Mouse (Mus musculus) forebrain, embryonic 11.5 days (tissue): ENCODE measurements around the gene 0610010F05Rik. TPM values are rescaled to one million over a fixed set of nuclear protein-coding genes. Genes with fewer than 3 reads are reported as not detected.

ENCODE experiments used
- ATAC-seq: fragments of 200-750 bp; cut with Nextera tagmentation; replicated peaks from 2 replicates; pipeline ENCODE4 v1.8.0; 2017; ENCODE audit warnings: moderate TSS enrichment; ENCODE audit not compliant: low FRiP score
- DNase-seq: peaks from one replicate; pipeline ENCODE4 v3.0.0-alpha.2; 2017; ENCODE audit warnings: low spot score
- H3K27ac ChIP-seq: fragments of 300-500 bp; sonication (generic); 2 replicates; pipeline ENCODE4 v1.5.1; 2014; ENCODE audit warnings: low read depth, low read length
- H3K27me3 ChIP-seq: fragments of 300-500 bp; sonication (generic); 2 replicates; pipeline ENCODE4 v1.6.1; 2014; ENCODE audit warnings: mild to moderate bottlenecking, low read length, mixed read lengths; ENCODE audit not compliant: control insufficient read depth, insufficient read depth
- H3K36me3 ChIP-seq: fragments of 300-500 bp; sonication (generic); 2 replicates; pipeline ENCODE4 v1.6.1; 2014; ENCODE audit warnings: mild to moderate bottlenecking, low read length, moderate library complexity, mixed read lengths; ENCODE audit not compliant: control insufficient read depth, insufficient read depth
- H3K4me1 ChIP-seq: fragments of 300-500 bp; sonication (generic); replicated peaks from 2 replicates; pipeline ENCODE4 v1.6.1; 2014; ENCODE audit warnings: low read length, mixed read lengths; ENCODE audit not compliant: control insufficient read depth, insufficient read depth
- H3K4me2 ChIP-seq: fragments of 300-500 bp; sonication (generic); 2 replicates; pipeline ENCODE4 v1.6.1; 2014; ENCODE audit warnings: low read depth, mild to moderate bottlenecking, low read length, moderate library complexity, mixed read lengths; ENCODE audit not compliant: severe bottlenecking
- H3K4me3 ChIP-seq: fragments of 300-500 bp; sonication (generic); 2 replicates; pipeline ENCODE4 v1.5.1; 2014; ENCODE audit warnings: low read depth, low read length
- H3K9ac ChIP-seq: fragments of 300-500 bp; sonication (generic); 2 replicates; pipeline ENCODE4 v1.6.1; 2014; ENCODE audit warnings: low read length
- H3K9me3 ChIP-seq: fragments of 300-500 bp; sonication (generic); 2 replicates; pipeline ENCODE4 v1.6.1; 2016; ENCODE audit warnings: low read length, mixed read lengths; ENCODE audit not compliant: control insufficient read depth
- WGBS: fragments of 180-500 bp; shearing (Covaris S2); extraction: QIAGEN DNeasy Blood & Tissue Kit; methylation state at CpG from one replicate; pipeline ENCODE4 v1.1.7; 2014; 5-methylcytosine and 5-hydroxymethylcytosine counted together
- polyA plus RNA-seq: library from polyadenylated mRNA; unstranded; fragments of >200 nt; fragmentation: Nextera tagmentation; extraction: Ambion mirVana; gene quantifications from 2 replicates; pipeline ENCODE4 v1.2.1, GENCODE M21; 2014

The 0610010F05Rik gene
- polyA plus RNA-seq, 1 experiment from 2014 or later: 59.8 TPM

DNA sequence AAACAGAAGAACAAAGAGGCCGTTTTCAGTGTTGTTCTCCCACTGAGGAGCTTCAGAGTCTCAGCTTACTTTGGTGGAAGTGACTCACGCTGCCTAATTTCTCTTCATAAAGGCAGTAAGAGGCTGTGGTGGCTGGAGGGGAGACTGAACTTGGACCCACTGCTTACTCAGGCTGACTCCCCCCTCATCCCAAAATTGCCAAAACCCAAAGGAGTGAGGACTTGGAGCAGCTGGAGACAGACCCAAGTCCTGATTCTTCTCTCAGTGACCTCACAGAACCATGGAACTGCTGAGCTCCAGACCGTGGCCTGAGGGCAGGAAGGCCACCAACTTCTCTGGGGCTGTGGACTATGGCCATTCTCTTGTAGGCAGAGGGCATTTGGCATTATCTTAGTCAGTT, 114.5 kb downstream of the 0610010F05Rik start:
- DNase-seq (no peak), ATAC-seq (no peak)
- no peak overlapping the region for H3K4me3 ChIP-seq
- no peak overlapping the region for H3K27ac ChIP-seq
- 75% methylated on average over 3 of the region's 3 CpGs for WGBS
- H3K27me3 ChIP-seq: no peaks in the 10 kb centered on the region
- no peaks in the 10 kb centered on the region for H3K36me3 ChIP-seq
- H3K4me1 ChIP-seq: no peaks in the 10 kb centered on the region
- H3K9me3 ChIP-seq: no peaks in the 10 kb centered on the region
- H3K4me2 ChIP-seq: no peak overlapping the region
- no peak overlapping the region for H3K9ac ChIP-seq

DNA sequence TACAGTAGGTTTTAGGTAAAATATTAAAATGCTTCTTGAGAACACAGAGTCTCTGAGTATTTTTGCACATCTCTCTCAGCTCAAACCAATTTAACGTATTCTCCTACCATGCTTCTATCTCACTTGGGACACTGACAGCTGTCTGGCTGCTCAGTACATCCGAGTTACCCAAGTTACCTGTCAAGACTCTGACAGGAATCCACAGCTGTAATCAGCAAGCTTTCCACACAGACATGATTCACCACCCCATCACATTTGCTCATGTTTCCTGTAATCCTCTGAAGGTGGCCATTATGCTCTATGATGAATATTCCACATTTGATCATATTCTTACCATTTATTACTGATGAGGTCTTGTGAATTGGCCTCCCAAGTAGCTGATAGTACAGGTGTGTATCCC, 118.1 kb downstream of the 0610010F05Rik start:
- Histone ChIP-seq H3K27ac (no peak overlapping the region), H3K4me3 (no peak overlapping the region), H3K4me2 (no peak overlapping the region), H3K27me3 (no peaks in the 10 kb centered on the region), H3K9me3 (no peaks in the 10 kb centered on the region), H3K9ac (no peak overlapping the region), H3K36me3 (no peaks in the 10 kb centered on the region), H3K4me1 (peaks cover 3% of the 10 kb centered on the region; the same call in 1 of the 2 replicates)
- 85% methylated on average over 2 of the region's 2 CpGs for WGBS
- ATAC-seq (no peak), DNase-seq (no peak)

Other genes starting within 250 kb of the 0610010F05Rik start
- 165 and 173 TPM in 2 replicates for gene Ahsa2, start 135.6 kb downstream of the 0610010F05Rik start, polyA plus RNA-seq
- gene 1700093K21Rik, start 112.5 kb downstream of the 0610010F05Rik start, polyA plus RNA-seq: not detected in 2 replicates
- 23.6 and 30.8 TPM in 2 replicates for gene Pus10, start 32.0 kb upstream of the 0610010F05Rik start, polyA plus RNA-seq
- gene Pex13, start 32.3 kb upstream of the 0610010F05Rik start, polyA plus RNA-seq: 42.8 and 43.6 TPM in 2 replicates
- 0.63 and 0.67 TPM in 2 replicates for gene Rel, start 137.3 kb upstream of the 0610010F05Rik start, polyA plus RNA-seq